Mouse (Mus musculus) cortical plate, adult 2 months (tissue): ENCODE data around the gene Dlx4.

ENCODE experiments used
- CTCF ChIP-seq: fragments of 200-500 bp; IDR thresholded peaks from 2 replicates; pipeline ENCODE4 v1.5.1; 2011; ENCODE audit warnings: mild to moderate bottlenecking, control low read depth, low read length; ENCODE audit not compliant: insufficient read depth; ENCODE audit errors: extremely low read depth
- POLR2A ChIP-seq: fragments of 200-500 bp; IDR thresholded peaks from 2 replicates; pipeline ENCODE4 v1.6.1; 2011; ENCODE audit warnings: mild to moderate bottlenecking, low read length, control low read depth; ENCODE audit not compliant: insufficient read depth; ENCODE audit errors: extremely low read depth

DNA sequence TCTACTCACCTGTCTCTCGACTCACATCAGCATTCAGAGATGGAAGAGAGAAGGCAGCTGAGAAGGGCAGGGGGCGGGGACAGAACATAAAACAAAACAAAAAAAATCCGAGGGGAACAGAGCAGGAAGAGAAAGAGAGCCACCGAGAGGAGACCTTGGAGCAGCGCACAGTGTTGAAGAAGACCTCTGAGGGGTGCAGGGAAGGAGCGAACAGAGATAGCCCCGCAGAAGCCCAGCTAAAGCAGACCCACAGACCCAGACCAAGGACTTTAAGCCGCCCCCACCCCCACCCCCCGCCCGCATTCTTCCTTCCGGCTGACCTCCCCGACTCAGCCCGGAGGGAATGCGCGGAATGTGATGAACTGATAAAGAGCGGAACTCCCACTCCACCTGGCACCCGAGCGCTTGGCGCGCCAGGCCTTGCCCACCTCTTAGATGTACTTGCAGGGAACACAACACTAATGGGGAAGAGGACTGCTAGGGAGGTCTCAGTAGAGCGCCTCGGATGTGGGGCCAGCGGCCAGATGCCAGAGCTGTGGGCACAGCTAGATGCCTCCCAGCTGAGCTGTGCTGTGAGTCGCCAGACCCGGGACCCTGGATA, 40.7 kb downstream of the Dlx4 start:
- TF ChIP-seq POLR2A, result no peak
- TF ChIP-seq CTCF, result no peak
